Mouse (Mus musculus) lung, postnatal 36 days (tissue): Measurements from ENCODE around the gene Ces1b.
A peak's percentile ranks its signal among the peaks of the same experiment; 100 is the strongest.

ENCODE experiments used
- DNase-seq: peaks from one replicate; pipeline ENCODE4 v3.0.0; 2022; ENCODE audit warnings: mixed read lengths

Gene Ces1b

GRCm38 (mm10) chr8:93079887-93080286 is at the start of gene Ces1b:
Ces1b (minus strand) TSS chr8:93080017.
- DNase-seq, result peak; percentile 7

GRCm38 (mm10) chr8:93126476-93126875 is 46.7 kb upstream of the Ces1b start:
- peak; percentile 54 for DNase-seq

GRCm38 (mm10) chr8:93122005-93122404 is 42.2 kb upstream of the Ces1b start:
- DNase-seq, result no peak

- peak; percentile 76 for DNase-seq
Measured at GRCm38 (mm10) chr8:93095376-93095775, 15.6 kb upstream of the Ces1b start.

- DNase-seq, result no peak
Measured at GRCm38 (mm10) chr8:93091324-93091723, 11.5 kb upstream of the Ces1b start.

- peak; percentile 40 for DNase-seq
Measured at GRCm38 (mm10) chr8:93088686-93089122, 8.9 kb upstream of the Ces1b start.

- DNase-seq, result no peak
Measured at GRCm38 (mm10) chr8:93088193-93088592, 8.4 kb upstream of the Ces1b start.

GRCm38 (mm10) chr8:93075251-93075650 is 4.6 kb downstream of the Ces1b start:
- DNase-seq, result peak; percentile 17

- DNase-seq, result no peak
Measured at GRCm38 (mm10) chr8:93063416-93064117, 16.2 kb downstream of the Ces1b start.

GRCm38 (mm10) chr8:93059185-93059584 is 20.6 kb downstream of the Ces1b start:
- peak; percentile 75 for DNase-seq

GRCm38 (mm10) chr8:93055238-93055637 is 24.6 kb downstream of the Ces1b start:
- peak; percentile 12 for DNase-seq

GRCm38 (mm10) chr8:93048510-93049416 is 31.1 kb downstream of the Ces1b start:
- peak; percentile 31 for DNase-seq

GRCm38 (mm10) chr8:93048092-93048491 is 31.7 kb downstream of the Ces1b start, which contains the start of gene Ces1a:
Ces1a (minus strand) TSS chr8:93048192.
- no peak for DNase-seq

GRCm38 (mm10) chr8:93043083-93043482 is 36.7 kb downstream of the Ces1b start:
- DNase-seq, result peak; percentile 46

GRCm38 (mm10) chr8:93040776-93041567 is 38.8 kb downstream of the Ces1b start:
- peak; percentile 6 for DNase-seq

GRCm38 (mm10) chr8:93040256-93040655 is 39.6 kb downstream of the Ces1b start:
- DNase-seq, result no peak

- DNase-seq, result no peak
Measured at GRCm38 (mm10) chr8:93038831-93039230, 41.0 kb downstream of the Ces1b start.

GRCm38 (mm10) chr8:93030664-93031063 is 49.2 kb downstream of the Ces1b start:
- DNase-seq, result no peak

GRCm38 (mm10) chr8:93021738-93022137 is 58.1 kb downstream of the Ces1b start:
- no peak for DNase-seq

- DNase-seq, result peak; percentile 8
Measured at GRCm38 (mm10) chr8:93014300-93014699, 65.5 kb downstream of the Ces1b start.

- no peak for DNase-seq
Measured at GRCm38 (mm10) chr8:93012226-93012625, 67.6 kb downstream of the Ces1b start.

GRCm38 (mm10) chr8:93011439-93011838 is 68.4 kb downstream of the Ces1b start:
- DNase-seq, result peak; percentile 91

GRCm38 (mm10) chr8:93010286-93010685 is 69.5 kb downstream of the Ces1b start:
- peak; percentile 73 for DNase-seq
